Mouse (Mus musculus): Measurements from ENCODE around the gene Tmem39a. TPM values are rescaled to one million over a fixed set of nuclear protein-coding genes. Genes with fewer than 3 reads are reported as not detected.

Gene Tmem39a
- 10 to 100 TPM; 16.9 to 23.5 TPM for total RNA-seq (2021)

DNA sequence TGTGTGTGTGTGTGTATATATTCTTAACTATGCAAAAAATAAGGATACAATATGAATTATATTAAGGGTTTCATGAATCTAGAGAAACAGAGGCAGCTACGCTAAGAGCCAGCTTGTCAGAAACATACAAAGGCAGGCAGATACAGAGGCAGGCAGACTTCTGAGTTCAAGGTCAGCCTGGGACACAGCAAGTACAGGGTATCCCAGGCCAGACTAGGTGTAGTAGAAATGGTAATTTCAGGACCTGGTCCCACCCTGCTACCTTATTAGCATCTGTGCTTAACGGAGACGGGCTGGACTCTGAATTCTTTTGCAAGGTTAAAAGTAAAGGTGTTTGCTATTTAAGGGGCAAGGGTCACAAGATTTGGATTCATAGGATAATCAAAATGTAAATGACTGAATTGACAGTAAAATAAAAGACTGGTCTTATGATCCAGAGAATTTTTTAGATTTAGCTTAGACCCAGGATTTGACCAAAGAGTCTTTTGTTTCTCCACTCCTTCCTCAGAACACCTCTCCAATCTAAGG is at the start of gene Tmem39a:
Tmem39a (plus strand) TSS at position 478 of the 528 bp plus-strand sequence.
- DNase-seq (ENCODE audit: extremely low spot score in 1 of 2, low spot score in 1 of 2) = no peak

DNA sequence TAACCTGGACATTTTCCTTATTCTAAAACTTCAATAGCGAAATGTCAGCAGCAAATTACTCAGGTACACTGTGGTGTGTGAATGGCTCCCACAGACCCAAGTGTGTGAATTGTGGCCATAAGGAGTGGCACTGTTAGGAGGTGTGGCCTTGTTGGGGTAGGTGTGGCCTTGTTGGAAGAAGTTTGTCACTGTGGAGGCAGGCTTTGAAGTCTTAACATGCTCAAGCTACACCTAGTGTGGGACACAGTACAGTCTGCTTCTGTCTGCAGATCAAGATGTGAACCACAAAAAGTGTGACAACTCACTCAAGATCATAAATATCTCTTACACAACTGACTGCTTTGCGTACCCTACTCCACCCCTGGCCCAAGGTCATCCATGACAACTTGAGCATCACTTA is 47.7 kb upstream of the Tmem39a start:
- no peak for DNase-seq (ENCODE audit: extremely low spot score in 1 of 2, low spot score in 1 of 2)

DNA sequence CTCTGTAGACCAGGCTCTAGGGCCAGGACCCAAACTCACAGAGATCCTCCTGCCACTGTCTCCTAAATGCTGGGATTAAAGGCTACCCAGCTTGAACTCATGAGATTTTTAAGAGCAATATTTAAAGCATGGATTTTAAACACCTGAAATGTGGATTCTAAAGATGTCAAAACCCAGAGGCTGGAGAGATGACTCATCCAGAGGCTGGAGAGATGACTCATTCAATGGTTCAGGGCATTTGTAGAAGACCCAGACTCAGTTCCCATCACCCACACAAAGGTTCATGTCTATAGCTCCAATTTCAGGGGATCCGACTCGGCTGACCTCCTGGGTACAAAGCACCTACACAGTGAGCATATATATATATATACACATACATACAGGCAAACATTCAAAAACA is 39.4 kb upstream of the Tmem39a start:
- DNase-seq (ENCODE audit: extremely low spot score in 1 of 2, low spot score in 1 of 2) = no peak

DNA sequence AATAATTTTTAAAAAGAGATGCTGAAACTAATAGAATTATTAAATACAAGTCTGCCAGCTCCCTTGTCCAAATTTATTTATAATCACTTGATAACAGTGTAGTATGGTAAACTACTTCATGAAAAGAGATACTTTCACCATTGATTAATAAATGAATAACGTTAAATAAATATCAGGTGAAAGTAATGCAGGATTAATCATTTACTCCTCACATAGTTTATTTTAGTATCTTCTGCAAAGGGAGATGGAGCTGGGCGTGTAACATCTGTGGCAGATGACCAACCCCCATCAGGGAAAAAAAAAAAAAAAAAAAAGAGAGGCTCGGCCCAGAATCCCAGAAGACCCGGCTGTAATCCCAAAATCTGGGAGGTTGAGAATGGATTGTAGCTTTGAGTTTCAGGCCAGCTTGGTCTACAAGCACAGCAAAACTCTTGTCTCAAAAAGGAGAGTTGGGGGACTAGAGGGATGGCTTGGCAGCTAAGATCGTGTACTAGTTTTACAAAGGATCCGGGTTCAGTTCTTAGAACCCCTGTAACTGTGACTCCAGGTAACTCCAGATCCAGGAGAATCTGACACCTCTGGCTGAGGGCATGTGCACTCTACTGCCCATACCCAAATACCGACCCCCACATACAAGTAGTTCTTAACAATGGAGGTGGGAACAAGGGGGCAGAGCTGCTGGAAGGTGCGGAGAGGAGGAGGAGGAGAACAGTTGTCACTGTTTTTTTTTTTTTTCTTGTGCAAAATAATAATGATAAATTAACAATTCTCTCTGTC is 37.1 kb upstream of the Tmem39a start:
- DNase-seq (ENCODE audit: extremely low spot score in 1 of 2, low spot score in 1 of 2) = no peak

DNA sequence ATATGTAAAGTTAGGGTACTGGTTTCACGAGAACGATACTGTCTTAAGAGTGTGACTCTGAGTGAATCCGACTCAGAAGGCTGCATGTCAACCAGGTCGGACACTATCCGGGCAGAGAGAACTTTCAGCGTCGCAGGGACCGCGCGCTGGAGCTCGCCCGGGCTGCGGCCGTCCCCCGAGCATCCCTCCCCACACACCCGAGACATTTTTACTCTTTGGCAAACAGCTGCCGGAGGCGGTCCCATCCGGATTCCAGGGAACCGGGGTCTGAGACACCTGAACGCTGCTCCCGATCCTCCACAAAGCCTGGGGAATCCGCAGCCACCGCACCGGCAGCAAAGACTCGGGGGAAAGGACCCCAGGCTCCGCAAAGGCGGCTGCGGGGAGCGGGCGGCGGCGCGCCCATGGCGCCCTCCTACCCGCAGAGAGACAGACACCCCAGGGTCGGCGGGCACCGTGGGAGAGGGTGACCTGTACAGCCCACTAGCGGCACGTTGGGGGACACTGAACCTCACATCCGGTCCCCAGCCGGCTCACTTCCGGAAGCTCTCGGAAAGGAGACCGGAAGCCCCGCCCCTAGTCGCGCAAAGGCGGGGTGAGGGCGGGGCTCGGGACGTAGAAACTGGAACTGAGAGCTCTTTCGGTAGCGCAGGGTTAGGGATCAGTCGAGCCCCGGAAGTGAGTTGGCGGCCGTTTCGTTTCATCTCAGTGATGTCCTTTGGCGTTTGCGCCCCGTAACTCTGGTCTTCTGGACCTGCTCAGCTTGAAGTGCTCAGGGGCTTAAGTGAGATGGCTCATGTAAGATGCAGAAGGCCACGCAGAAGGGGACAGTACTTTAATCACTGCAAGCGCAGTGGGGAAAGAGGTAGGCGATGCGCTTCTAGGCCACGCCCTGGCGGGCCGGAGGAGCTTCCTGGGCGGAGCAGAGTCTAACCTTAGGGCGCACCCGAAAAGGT is 36.1 kb upstream of the Tmem39a start, which contains the start of gene Timmdc1:
Timmdc1 (minus strand) TSS at position 535 of the 956 bp plus-strand sequence.
- peak; percentile 90 to 93 for DNase-seq (ENCODE audit: extremely low spot score in 1 of 2, low spot score in 1 of 2)

DNA sequence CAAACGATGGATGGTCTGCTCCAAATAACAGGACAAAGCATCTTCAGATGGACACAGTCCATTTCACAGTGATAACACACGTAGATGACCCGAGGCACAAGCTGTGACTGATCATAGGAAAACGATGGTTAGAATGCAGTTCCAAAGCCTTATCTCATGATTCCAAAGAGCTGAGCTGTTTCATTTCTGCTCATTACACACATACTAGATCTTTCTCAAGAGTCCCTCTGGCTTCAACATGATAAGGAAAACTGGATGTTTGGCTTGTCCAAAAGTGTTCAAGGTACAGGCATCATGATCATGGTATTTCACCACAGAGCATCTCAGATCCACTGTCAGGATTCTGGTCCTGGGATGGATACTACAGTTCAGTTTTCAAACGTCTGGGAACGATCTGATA is 32.2 kb upstream of the Tmem39a start:
- DNase-seq (ENCODE audit: extremely low spot score in 1 of 2, low spot score in 1 of 2) = no peak

DNA sequence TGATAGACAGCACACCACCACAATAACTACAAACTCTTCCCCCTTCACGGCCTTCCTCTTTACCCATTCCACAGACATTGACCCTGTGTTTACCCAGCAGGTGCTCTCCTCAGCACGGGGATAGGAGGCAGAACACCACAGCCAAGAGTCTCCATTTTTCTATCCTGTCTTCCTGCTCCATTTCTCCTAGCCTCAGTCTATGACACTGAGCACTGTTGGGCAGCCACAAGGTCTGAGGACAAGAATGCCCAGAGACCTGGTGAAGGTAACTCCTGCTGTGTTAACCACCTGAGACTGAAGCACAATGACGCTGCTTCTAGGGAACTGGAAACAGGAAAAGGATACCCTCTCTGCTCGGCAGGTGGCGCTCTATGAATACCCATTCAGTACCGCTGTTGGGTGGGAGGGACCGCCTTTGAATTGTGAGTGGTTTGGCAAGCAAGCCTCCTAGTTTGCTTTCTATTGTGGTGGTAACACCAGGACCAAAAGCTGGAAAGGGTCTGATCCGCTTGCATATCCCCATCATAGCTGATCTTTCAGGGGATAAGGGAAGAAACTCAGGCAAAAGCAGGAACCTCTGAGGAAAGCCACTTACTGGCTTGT is 21.9 kb upstream of the Tmem39a start:
- peak; percentile 53 to 86 for DNase-seq (ENCODE audit: extremely low spot score in 1 of 2, low spot score in 1 of 2)

DNA sequence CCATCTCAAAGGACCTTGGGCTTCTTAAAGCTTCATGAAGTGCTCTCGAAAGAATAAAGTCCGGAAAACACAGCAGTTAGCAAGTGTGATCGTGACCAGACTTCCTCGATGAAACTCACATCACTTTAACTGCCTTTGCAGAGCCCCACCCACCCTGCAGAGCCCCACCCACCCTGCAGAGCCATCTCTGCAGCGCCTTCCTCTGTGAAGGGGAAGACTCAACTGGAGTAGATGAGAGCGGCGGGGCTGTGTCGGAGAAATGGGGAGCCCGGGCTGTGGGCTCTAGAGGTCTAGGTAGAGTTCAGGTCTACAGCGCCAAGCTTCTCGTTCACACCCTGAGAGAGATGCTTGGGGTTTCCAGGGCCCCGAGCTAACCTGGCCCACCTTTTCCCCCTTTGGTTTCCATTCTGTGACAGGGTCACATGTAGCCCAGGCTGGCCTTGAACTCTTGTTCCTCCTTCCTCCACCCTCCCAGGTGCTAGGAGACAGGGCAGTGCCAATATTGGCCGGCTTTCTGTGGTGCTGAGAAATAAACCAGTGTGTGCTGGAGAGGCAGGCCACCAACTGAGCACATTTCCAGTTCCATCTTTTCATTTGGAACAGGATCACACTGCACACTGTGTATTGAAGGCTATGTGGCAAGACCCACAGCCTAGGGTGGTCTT is 19.6 kb upstream of the Tmem39a start:
- no peak for DNase-seq (ENCODE audit: extremely low spot score in 1 of 2, low spot score in 1 of 2)

DNA sequence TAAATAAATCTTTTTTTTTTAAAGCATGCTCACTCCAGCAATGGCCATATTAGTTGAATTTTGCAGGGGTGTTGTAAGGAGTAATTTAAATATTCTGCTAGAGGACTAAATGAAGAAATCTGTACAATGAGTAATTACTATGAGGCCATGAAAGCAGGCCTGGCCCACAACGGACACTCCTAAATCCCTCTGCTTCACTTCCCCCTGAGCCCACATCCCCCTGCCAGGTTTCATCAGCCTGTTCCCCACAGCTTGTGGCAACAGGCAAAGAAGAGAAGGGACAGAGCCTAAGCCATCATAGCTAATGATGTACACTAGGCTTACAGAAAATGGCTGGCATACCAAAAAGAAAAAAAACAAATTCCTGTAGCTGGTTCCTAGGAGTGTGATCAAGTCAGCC is 10.5 kb upstream of the Tmem39a start:
- DNase-seq (ENCODE audit: extremely low spot score in 1 of 2, low spot score in 1 of 2) = no peak

DNA sequence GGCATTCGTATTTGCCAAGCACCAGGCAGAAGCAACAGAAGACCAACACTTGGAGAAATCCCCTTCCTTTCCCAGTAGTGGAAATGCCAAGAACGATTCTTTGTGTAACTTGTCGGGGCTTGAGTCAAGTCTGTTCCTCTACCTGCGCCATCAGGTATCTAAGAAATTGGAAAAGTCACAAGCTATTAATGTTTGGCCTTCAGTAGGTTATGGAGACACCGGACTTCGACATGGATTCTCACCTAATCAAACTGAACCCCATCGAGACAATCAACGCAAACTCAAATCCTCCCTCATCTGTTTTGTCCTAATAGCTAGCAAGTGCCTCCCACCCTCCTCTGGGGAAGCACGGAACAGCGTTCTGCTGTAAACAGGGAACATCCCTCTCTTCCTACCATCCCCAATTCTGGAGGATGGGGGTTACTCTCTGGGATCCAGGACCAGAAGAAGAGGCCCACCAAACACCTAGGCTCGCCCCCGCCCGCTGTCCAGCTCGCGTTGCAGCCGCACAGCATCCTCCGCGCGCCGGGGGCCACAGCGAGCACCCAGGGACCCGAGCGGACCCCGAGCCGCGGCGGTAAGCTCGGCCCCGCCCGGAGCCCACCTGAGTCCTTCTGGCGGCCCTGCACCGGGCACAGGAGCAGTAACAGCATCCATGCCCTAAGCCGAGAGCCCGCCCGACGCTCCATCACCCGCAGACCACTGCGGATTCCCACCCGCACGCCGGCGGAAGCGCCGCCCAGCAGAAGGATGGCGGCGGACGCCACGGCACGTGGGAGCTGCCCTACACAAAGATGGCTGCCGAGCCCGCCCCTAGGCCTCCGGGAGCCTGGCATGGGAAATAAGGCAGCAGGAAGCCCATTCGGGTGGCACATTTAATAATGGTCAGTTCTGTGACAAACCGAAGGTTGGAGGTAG is 8.8 kb upstream of the Tmem39a start, which contains the start of gene Poglut1:
Poglut1 (minus strand) TSS at position 780 of the 918 bp plus-strand sequence.
- DNase-seq (ENCODE audit: extremely low spot score in 1 of 2, low spot score in 1 of 2) = peak; percentile 71 to 75

DNA sequence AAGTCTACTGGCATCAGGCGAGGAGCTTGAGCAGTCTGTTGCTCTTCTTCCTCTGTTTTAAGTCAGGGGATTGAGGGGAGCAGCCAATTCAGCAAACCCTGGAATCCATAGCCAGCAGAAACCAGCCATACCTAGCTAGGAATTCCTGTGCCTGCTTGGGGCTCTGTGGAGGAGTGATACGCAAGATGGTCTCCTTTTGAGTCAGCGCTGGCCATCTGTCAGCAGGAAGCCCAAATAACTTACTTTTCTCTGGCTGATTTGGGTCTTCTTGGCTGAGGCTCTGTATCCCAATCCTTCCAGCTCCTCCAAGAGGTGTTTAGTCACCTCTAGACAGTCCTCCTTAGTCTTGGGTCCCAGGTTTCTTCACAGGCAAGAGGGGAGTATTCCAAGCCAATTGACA is 2.5 kb upstream of the Tmem39a start:
- no peak for DNase-seq (ENCODE audit: extremely low spot score in 1 of 2, low spot score in 1 of 2)

DNA sequence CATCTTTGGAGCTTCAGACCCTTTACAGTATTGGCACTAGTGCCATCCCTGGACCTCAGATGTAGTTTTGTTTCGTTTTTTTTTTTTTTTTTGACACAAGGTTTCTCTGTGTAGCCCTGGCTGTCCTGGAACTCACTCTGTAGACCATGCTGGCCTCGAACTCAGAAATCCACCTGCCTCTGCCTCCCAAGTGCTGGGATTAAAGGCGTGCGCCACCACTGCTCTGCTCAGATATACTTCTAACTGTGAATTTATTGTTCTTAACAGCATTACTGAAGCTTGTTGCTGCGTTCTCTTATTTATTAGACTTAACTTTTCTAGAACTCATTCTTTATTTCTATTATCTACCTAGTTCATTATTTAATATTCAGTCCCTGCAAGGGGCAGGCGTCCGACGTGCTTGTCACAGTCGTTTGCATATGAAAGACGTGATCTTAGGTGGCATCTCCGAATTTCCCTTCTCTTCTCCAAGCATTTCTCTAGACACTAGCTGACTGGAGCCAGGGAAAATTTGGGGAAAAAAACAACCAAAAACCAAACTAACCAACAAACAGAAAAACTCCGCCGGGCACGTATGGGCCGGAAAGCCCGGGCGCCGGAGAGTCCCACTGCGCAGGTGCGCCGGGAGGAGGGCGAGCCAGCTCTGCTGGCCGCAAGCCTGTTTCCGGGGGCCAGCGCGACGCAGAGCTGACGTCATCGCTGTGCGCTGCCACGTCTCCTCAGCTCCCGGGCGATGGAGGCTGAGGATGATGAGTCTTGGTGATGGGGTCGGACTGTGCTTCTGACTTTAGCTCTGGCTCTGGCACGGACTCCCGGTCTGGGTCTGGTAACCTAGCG is 3.9 kb downstream of the Tmem39a start:
- DNase-seq (ENCODE audit: extremely low spot score in 1 of 2, low spot score in 1 of 2) = peak; percentile 93 to 96

DNA sequence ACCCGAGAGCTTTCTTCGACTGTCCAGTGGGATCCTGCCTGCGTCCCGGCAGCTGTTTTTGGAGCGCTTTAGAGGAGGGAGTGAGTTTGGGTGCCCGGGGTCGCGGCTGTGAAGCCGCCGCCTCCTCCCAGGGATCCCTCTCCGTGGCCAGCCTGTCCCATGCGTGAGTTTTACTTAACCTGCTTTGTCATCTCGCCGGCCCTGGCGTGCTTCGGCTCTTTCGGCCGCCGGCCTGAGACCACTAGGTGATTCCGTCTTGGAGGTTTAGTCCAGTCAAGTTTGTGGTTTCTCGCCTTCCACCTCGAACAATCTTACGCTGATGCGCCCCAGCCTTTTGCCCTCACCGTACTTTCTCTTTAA is 4.5 kb downstream of the Tmem39a start:
- no peak for DNase-seq (ENCODE audit: extremely low spot score in 1 of 2, low spot score in 1 of 2)

DNA sequence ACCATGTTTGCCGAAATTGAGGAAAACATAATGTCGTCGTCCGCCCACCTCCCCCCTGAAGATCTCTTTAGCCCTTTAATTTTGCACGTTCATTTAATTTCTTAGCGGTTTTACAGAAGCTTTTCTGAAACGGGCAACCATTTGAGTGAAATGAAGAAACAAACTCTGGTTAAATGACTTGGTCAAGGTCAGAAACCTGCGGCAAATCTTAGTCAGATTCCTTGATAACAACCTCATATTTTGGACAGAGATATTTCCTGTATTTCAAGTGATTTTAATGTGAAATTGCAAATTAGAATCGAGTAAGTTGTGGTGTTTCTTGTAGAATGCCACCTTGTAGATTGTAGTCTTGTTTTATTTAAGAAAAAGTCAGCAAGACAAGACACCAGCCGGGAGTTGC is 5.0 kb downstream of the Tmem39a start:
- no peak for DNase-seq (ENCODE audit: extremely low spot score in 1 of 2, low spot score in 1 of 2)

DNA sequence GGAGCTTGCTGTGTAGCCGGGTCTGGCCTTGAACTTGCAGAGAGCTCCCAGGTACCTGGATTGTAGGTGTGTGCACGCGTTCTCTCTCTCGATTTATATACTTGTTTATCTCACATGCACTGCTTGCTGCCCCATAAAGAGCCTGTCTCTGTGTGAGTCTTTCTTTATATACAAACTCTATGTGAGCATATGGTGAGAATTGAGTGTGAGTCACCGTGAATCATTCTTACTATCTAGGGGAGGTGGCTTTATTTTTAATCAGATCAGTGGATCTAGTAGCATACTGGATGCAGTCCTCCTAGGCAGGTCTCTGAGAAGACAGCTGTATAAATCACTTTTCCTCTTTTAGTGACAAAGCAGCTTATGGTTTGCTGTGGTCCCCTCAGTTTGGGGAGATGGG is 9.7 kb downstream of the Tmem39a start:
- no peak for DNase-seq (ENCODE audit: extremely low spot score in 1 of 2, low spot score in 1 of 2)

DNA sequence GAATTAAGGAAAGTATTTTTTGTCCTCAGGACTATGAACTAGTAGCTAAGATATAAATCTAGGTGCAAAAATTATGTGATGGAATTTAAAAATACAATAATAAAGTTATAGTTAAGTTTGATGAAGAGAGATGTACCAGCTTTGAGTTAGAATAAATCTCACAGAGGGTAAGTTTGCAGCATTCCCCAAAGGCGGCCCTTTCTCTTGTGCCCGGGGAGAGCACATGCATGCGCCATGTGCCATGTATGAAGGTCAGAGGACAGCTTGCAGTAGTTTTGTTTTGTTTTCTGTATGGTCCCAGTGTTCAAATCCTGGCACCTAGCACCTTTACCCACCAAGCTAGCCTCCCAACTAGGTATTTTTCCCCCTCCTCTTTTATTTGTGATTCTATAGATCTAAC is 13.0 kb downstream of the Tmem39a start:
- DNase-seq (ENCODE audit: extremely low spot score in 1 of 2, low spot score in 1 of 2) = no peak

DNA sequence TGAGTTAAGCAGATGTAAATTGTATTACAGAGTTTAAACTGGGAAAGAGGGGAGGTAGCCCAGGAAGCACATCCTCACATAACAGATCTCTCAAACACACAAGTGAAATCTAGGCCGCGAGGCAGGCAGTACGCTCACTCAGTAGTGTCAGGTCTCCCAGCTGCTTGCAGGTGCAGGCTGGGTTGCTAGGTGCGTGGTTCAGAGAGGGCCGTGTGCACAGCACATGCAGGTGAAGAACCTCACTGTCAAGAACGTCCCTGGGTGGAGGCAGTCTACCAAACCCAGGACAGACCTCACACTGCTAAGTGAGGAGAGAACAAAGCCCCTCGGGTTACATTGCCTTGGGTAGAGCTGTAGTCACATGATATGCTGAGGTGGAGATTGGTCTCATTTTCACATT is 26.3 kb downstream of the Tmem39a start:
- DNase-seq (ENCODE audit: extremely low spot score in 1 of 2, low spot score in 1 of 2) = no peak

DNA sequence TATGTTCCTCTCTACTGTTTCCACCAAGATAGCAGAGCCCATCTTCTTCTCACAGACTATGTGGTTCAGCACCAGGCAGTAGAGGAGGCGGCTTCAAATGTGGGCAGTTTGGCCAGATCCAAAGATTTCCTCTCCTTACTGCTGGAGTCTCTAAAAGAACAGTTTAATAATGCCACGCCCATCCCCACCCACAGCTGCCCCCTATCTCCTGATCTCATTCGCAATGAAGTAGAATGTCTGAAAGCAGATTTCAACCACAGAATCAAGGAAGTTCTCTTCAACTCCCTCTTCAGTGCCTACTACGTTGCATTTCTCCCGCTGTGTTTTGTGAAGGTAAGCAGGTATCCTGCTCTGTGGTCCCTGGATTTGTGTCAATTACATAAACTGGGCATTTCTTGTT is 26.7 kb downstream of the Tmem39a start:
- DNase-seq (ENCODE audit: extremely low spot score in 1 of 2, low spot score in 1 of 2) = no peak
